Mouse (Mus musculus): ENCODE measurements around the gene Lmntd1.

Lmntd1 gene

GRCm38 (mm10) chr6:145604126-145604525, 10.0 kb downstream of the Lmntd1 start:
- DNase-seq = no peak

- DNase-seq = no peak
Measured at GRCm38 (mm10) chr6:145598794-145599555, 15.1 kb downstream of the Lmntd1 start.

- no peak for DNase-seq
Measured at GRCm38 (mm10) chr6:145595905-145596304, 18.2 kb downstream of the Lmntd1 start.

GRCm38 (mm10) chr6:145593991-145594390, 20.1 kb downstream of the Lmntd1 start:
- DNase-seq = no peak

GRCm38 (mm10) chr6:145592531-145592998, 21.6 kb downstream of the Lmntd1 start:
- no peak for DNase-seq

GRCm38 (mm10) chr6:145592036-145592435, 22.1 kb downstream of the Lmntd1 start:
- DNase-seq = no peak

- DNase-seq = no peak
Measured at GRCm38 (mm10) chr6:145591578-145591977, 22.5 kb downstream of the Lmntd1 start.

- no peak for DNase-seq
Measured at GRCm38 (mm10) chr6:145590501-145591293, 23.4 kb downstream of the Lmntd1 start.

GRCm38 (mm10) chr6:145585052-145585973, 28.8 kb downstream of the Lmntd1 start:
- DNase-seq = no peak

- DNase-seq = no peak
Measured at GRCm38 (mm10) chr6:145581366-145582170, 32.6 kb downstream of the Lmntd1 start.

GRCm38 (mm10) chr6:145579761-145580160, 34.4 kb downstream of the Lmntd1 start:
- no peak for DNase-seq

GRCm38 (mm10) chr6:145578457-145579185, 35.5 kb downstream of the Lmntd1 start:
- DNase-seq = no peak

- DNase-seq = no peak
Measured at GRCm38 (mm10) chr6:145576762-145577161, 37.4 kb downstream of the Lmntd1 start.

GRCm38 (mm10) chr6:145573250-145574013, 40.7 kb downstream of the Lmntd1 start:
- DNase-seq = no peak

- DNase-seq = no peak
Measured at GRCm38 (mm10) chr6:145568701-145569100, 45.4 kb downstream of the Lmntd1 start.

- no peak for DNase-seq
Measured at GRCm38 (mm10) chr6:145567832-145568231, 46.3 kb downstream of the Lmntd1 start.

GRCm38 (mm10) chr6:145567296-145567695, 46.8 kb downstream of the Lmntd1 start:
- no peak for DNase-seq

GRCm38 (mm10) chr6:145565663-145566062, 48.5 kb downstream of the Lmntd1 start:
- no peak for DNase-seq

GRCm38 (mm10) chr6:145564671-145565070, 49.4 kb downstream of the Lmntd1 start:
- DNase-seq = no peak
